Mouse (Mus musculus) heart, embryonic 12.5 days (tissue): ENCODE measurements around the gene Foxp1. TPM values are rescaled to one million over a fixed set of nuclear protein-coding genes. Genes with fewer than 3 reads are reported as not detected.
A peak's percentile ranks its signal among the peaks of the same experiment; 100 is the strongest.

Experiments
- ATAC-seq: fragments of 200-750 bp; cut with Nextera tagmentation; 2 replicates; pipeline ENCODE4 v1.8.0; 2017; ENCODE audit warnings: moderate TSS enrichment, moderate library complexity; ENCODE audit not compliant: insufficient number of reproducible peaks, low FRiP score
- H3K27ac ChIP-seq: fragments of 300-500 bp; sonication (generic); 2 replicates; pipeline ENCODE4 v1.5.1; 2016; ENCODE audit warnings: mild to moderate bottlenecking, moderate library complexity; ENCODE audit not compliant: poor library complexity, severe bottlenecking
- H3K27me3 ChIP-seq: fragments of 300-500 bp; sonication (generic); replicated peaks from 2 replicates; pipeline ENCODE4 v1.6.1; 2016; ENCODE audit warnings: mild to moderate bottlenecking, moderate library complexity
- H3K36me3 ChIP-seq: fragments of 300-500 bp; sonication (generic); 2 replicates; pipeline ENCODE4 v1.6.1; 2016; ENCODE audit warnings: mild to moderate bottlenecking, moderate library complexity
- H3K4me1 ChIP-seq: fragments of 300-500 bp; sonication (generic); replicated peaks from 2 replicates; pipeline ENCODE4 v1.6.1; 2016; ENCODE audit warnings: mild to moderate bottlenecking
- H3K4me2 ChIP-seq: fragments of 300-500 bp; sonication (generic); 2 replicates; pipeline ENCODE4 v1.6.1; 2016; ENCODE audit warnings: mild to moderate bottlenecking, moderate library complexity
- H3K4me3 ChIP-seq: fragments of 300-500 bp; sonication (generic); 2 replicates; pipeline ENCODE4 v1.5.1; 2016; ENCODE audit warnings: mild to moderate bottlenecking
- H3K9ac ChIP-seq: fragments of 300-500 bp; sonication (generic); 2 replicates; pipeline ENCODE4 v1.6.1; 2016; ENCODE audit warnings: mild to moderate bottlenecking, moderate library complexity
- H3K9me3 ChIP-seq: fragments of 300-500 bp; sonication (generic); replicated peaks from 2 replicates; pipeline ENCODE4 v1.6.1; 2016; ENCODE audit warnings: mild to moderate bottlenecking, moderate library complexity
- WGBS: fragments of 180-500 bp; shearing (Covaris S2); methylation state at CpG from one replicate; pipeline ENCODE4 v1.1.7; 2016; 5-methylcytosine and 5-hydroxymethylcytosine counted together
- polyA plus RNA-seq: library from polyadenylated mRNA; unstranded; fragments of >200 nt; fragmentation: Nextera tagmentation; extraction: Ambion mirVana; gene quantifications from 2 replicates; pipeline ENCODE4 v1.2.1, GENCODE M21; 2016

Gene Foxp1
- polyA plus RNA-seq, 1 experiment from 2014 or later = 91.1 TPM

DNA sequence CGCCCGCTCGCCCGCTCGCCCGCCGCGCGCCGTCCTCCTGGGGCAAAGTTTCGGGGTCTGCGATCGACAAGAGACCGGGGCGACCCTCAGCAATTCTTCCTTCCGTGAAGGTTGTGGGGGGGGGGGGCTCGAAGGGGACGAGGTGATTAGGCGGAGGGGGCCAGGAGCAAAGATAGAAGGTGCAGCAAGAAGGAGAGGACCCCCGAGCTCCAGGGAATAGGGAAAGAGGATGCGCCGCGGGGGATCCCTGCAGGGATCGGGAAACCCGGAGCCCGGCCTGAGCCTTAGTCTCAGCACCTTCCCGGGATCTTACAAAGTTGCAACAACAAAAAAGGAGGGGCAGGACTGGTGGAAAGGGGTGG is 1.9 kb downstream of the Foxp1 start:
- no peaks in the 10 kb centered on the region for H3K36me3 ChIP-seq
- ATAC-seq = no peak; the same call in 1 of the 2 replicates

DNA sequence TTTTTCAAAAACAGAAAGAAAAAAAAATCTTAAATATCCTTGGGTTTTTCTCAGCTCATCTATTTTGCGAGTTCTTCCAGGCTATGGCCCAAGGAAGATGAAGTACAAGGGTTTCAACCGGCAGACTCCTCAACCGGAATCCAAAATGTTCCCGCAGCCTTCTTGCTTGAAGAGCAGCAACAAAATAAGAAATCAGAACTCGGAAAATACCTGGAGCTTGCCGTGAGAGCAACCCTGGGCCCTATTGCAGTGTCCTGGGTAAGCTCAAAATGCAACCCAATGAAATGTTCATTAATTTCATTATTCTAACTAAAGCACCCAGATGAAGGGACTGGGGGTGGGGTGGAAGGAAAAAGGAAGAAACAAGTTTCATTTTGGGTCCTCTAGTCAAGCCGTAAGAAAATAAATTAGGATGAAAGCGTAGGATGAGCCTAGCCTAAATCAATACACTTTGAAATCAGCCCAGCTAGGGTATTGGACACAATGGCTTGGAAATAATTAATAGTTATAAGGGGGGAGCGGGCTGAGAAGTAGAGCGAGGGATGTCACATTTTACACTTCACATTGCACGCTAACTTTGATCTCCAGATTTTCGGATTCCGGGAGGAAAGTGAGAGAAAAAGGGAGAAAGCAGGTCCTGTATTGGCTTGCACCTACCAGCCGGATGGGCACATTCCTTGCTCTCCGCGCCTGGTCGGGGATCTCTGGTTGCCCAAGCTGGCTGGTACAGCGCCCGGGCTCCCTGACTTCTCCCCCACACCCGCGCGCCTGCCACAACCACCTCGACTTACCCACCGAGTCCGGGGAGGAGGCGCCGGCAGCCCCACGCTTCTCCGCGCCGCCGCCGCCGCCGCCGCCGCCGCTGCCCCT is 2.5 kb downstream of the Foxp1 start:
- H3K4me1 ChIP-seq = peaks cover 5% of the 10 kb centered on the region; the same call in 1 of the 2 replicates
- no peak for ATAC-seq

More for the DNA sequence above, 1.9 kb downstream of the Foxp1 start:
- Histone ChIP-seq H3K9ac (peak overlapping the region; percentile 99), H3K4me1 (peaks cover 11% of the 10 kb centered on the region; the same call in 1 of the 2 replicates), H3K27ac (peak overlapping the region; percentile 100), H3K4me2 (peak overlapping the region; percentile 84), H3K27me3 (no peaks in the 10 kb centered on the region), H3K4me3 (peak overlapping the region; percentile 90), H3K9me3 (no peaks in the 10 kb centered on the region)
- WGBS = under 1% methylated on average over 25 of the region's 27 CpGs

DNA sequence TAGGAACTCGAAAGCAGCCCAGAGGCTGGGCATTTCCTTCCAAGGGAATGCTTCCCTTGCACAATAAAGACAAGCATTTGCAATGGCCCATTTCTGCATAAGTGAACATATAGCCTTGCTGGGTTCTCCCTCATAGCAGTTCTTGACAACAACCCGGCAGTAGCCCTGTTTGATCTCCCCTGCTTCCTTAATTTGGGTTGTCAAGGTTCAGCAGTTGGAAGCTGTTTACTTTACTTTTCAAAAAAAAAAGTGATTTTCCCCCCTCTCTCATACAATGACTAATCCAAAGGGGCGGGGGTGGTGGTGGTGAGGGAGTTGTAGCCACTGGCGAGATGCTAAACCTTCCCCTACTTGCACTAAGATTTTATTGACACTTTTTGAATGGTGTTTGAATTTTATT is 3.5 kb downstream of the Foxp1 start:
- H3K27ac ChIP-seq = no peak overlapping the region
- H3K4me2 ChIP-seq = peak overlapping the region; percentile 14; the same call in 1 of the 2 replicates
- H3K27me3 ChIP-seq = no peaks in the 10 kb centered on the region
- no peaks in the 10 kb centered on the region for H3K9me3 ChIP-seq
- H3K4me1 ChIP-seq = peaks cover 5% of the 10 kb centered on the region; the same call in 1 of the 2 replicates
- H3K4me3 ChIP-seq = no peak overlapping the region; the same call in 1 of the 2 replicates
- no peak for ATAC-seq
- 55% methylated on average over 4 of the region's 4 CpGs for WGBS
- H3K36me3 ChIP-seq = no peaks in the 10 kb centered on the region
- H3K9ac ChIP-seq = no peak overlapping the region

More for the DNA sequence above, 2.5 kb downstream of the Foxp1 start:
- peak overlapping the region; percentile 90 for H3K4me3 ChIP-seq
- peak overlapping the region; percentile 100 for H3K27ac ChIP-seq
- peak overlapping the region; percentile 99 for H3K9ac ChIP-seq
- no peaks in the 10 kb centered on the region for H3K36me3 ChIP-seq
- no peaks in the 10 kb centered on the region for H3K27me3 ChIP-seq
- H3K9me3 ChIP-seq = no peaks in the 10 kb centered on the region
- 4% methylated on average over 37 of the region's 38 CpGs for WGBS
- H3K4me2 ChIP-seq = peak overlapping the region; percentile 84

DNA sequence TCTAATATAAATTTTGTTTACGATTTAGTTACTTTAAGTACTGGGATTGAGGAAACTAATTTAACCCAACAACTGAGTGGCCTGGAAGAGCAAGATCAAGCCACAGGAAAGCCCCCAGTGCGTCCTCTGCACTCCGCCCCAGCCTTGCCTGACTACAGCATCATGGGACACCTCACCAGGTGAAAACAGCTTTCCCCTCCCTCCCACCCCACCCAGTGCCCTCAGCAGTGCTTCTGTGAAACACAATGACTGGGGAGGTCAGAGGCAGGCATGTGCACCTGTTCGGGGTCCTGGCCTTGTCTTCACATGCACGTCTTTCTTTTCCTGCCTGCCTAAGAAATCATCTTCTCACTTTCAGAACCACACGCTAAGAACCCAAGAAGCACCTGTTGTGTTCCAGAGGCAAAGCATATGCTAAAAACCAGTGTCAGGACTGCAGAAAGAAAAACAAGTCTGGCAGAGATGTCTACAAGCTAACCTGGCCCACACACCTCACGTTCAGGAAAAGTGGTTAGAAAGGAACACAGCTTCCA is 6.8 kb downstream of the Foxp1 start:
- 84% methylated on average over 7 of the region's 7 CpGs for WGBS
- H3K36me3 ChIP-seq = no peaks in the 10 kb centered on the region
- H3K9me3 ChIP-seq = no peaks in the 10 kb centered on the region
- H3K27me3 ChIP-seq = no peaks in the 10 kb centered on the region
- no peak overlapping the region for H3K4me3 ChIP-seq
- H3K27ac ChIP-seq = no peak overlapping the region
- no peak overlapping the region for H3K9ac ChIP-seq
- ATAC-seq = no peak
- no peak overlapping the region for H3K4me2 ChIP-seq
- peaks cover 14% of the 10 kb centered on the region for H3K4me1 ChIP-seq

DNA sequence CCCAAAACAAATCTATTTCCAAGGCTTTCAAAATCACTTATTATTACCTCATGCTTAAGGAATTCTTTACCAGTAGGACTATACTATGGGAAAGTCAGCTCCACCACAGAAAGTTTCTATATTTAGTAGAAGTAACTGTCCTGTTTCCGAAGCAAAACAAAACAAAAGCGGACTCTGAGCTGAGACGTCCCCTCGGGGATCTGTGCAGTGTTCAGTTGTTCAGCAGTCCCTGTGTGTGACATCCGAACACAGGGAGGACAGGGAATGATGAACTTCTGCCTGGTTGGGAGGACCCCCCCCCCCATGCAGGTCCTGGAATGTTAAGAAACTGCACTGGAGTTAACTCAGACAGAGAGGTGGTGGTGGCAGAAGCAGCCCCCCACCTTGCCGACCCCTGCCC is 10.7 kb downstream of the Foxp1 start:
- Histone ChIP-seq H3K27me3 (no peaks in the 10 kb centered on the region), H3K36me3 (no peaks in the 10 kb centered on the region), H3K4me2 (peak overlapping the region; percentile 60), H3K9ac (peak overlapping the region; percentile 58), H3K4me1 (peaks cover 21% of the 10 kb centered on the region), H3K27ac (peak overlapping the region; percentile 32), H3K4me3 (peak overlapping the region; percentile 8; the same call in 1 of the 2 replicates), H3K9me3 (no peaks in the 10 kb centered on the region)
- WGBS = 21% methylated on average over 6 of the region's 6 CpGs
- ATAC-seq = 0 out of 2 replicates have a peak, but pooled peaks have one; percentile 39

DNA sequence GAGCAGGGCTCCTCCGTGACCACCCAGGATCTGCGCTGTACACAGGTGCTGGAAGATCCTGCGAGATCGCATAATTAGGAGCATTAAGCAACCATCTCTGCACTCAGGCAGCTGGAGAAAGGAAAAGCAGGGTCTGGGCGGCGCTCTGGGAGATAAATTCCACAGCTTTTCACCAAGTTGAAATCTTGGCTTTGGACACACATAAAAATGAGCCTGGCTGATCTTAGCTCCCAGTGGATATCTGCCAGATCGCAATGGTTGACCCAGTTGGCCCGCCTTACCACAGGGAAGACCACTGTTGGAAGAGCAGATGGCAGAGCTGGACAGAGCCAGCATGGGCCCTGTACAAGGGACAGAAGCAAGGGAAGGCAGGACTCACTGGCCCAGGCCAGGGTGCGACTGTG is 13.3 kb downstream of the Foxp1 start:
- 71% methylated on average over 9 of the region's 9 CpGs for WGBS
- H3K4me1 ChIP-seq = peaks cover 21% of the 10 kb centered on the region
- no peak overlapping the region for H3K4me3 ChIP-seq
- H3K36me3 ChIP-seq = peaks cover 20% of the 10 kb centered on the region
- ATAC-seq = no peak
- no peak overlapping the region for H3K27ac ChIP-seq
- no peak overlapping the region for H3K9ac ChIP-seq
- no peaks in the 10 kb centered on the region for H3K9me3 ChIP-seq
- H3K4me2 ChIP-seq = no peak overlapping the region
- no peaks in the 10 kb centered on the region for H3K27me3 ChIP-seq

DNA sequence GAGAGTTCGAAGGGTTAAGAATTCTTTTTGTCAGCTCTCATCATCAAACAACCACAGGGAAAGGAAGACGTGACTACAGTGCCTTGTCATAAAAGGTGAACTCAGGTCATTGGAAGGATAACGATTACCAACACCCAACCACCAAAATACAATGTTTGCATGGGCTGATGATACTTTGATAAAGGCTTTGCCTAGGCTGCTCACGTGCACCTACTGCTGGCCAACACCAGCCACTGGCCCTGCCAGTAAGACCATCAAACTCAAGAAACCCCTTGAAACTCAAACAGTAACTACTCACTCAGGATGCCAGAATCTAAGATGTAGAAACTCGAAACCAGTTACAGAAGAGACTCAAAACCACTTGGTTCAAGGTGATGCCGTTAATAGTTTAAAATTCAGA is 15.7 kb downstream of the Foxp1 start:
- ATAC-seq = no peak
- Histone ChIP-seq H3K9ac (no peak overlapping the region), H3K27ac (no peak overlapping the region), H3K4me2 (no peak overlapping the region), H3K4me3 (no peak overlapping the region), H3K9me3 (no peaks in the 10 kb centered on the region), H3K36me3 (peaks cover 28% of the 10 kb centered on the region), H3K4me1 (peaks cover 22% of the 10 kb centered on the region), H3K27me3 (no peaks in the 10 kb centered on the region)
- WGBS = 82% methylated on average over 6 of the region's 6 CpGs

DNA sequence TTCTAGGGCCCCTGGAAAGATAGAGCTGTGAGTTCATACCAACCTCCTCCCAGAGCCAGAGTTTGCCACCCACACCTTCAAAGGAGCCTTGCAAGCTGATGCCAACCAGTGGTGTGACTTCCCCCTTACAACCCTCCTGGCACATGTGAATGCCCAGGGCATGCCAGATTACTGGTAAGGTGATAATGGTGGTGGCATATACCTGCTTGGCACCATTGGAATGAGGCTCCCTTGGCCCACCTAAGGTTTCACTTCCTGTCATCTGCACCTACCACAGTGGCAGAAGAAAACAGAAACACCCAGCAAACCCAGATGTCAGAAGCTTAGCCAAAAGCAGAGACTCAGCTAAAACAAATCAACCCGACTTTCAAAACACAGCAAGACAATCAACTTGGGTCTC is 18.8 kb downstream of the Foxp1 start:
- 96% methylated on average over 1 of the region's 1 CpGs for WGBS
- H3K27me3 ChIP-seq = no peaks in the 10 kb centered on the region
- no peak overlapping the region for H3K9ac ChIP-seq
- peaks cover 8% of the 10 kb centered on the region for H3K4me1 ChIP-seq
- ATAC-seq = no peak
- no peak overlapping the region for H3K27ac ChIP-seq
- H3K36me3 ChIP-seq = peaks cover 28% of the 10 kb centered on the region
- H3K9me3 ChIP-seq = no peaks in the 10 kb centered on the region
- H3K4me2 ChIP-seq = no peak overlapping the region
- no peak overlapping the region for H3K4me3 ChIP-seq

DNA sequence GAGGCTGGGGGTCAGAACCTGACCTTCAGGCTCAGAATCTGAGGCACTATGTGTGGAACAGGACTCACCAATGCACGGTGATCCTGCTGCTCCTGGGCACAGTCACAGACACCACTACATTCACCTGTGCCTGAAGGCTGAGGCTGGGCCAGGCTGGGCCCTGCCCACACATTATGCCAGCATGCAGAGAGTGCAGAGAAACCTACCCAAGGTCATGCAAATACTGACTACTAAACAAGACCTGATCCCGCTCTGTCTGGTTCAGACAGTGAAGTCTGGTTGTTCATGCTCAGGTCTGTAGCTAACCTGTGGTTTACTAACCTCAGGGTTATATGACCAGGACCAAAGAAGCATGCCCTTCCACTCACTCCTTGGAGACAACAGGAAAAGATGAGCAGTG is 19.8 kb downstream of the Foxp1 start:
- H3K27me3 ChIP-seq = no peaks in the 10 kb centered on the region
- H3K27ac ChIP-seq = no peak overlapping the region
- H3K36me3 ChIP-seq = peaks cover 28% of the 10 kb centered on the region
- ATAC-seq = no peak
- H3K4me3 ChIP-seq = no peak overlapping the region
- 82% methylated on average over 2 of the region's 2 CpGs for WGBS
- H3K9ac ChIP-seq = no peak overlapping the region
- H3K4me1 ChIP-seq = peaks cover 8% of the 10 kb centered on the region
- H3K4me2 ChIP-seq = no peak overlapping the region
- no peaks in the 10 kb centered on the region for H3K9me3 ChIP-seq

DNA sequence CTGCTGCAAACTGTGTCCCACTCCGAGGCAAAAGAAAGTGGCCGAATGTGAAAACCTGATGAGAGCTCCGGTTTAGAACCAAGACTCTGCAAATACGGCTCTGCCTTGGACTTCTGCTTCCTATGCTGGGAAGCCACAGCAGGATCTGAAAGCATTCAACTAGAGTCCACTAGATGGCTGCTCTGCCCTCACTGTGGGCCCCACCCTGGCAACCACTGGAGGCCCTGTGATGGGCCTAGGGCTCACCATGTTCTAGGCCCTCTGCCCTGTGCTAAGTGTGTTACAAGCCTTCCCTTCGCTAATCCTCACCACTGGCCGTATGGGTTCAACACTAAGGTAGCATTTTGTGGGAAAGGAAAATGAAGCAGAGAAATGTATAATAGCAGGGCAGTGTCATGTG is 20.2 kb downstream of the Foxp1 start:
- no peak overlapping the region for H3K9ac ChIP-seq
- no peak overlapping the region for H3K4me2 ChIP-seq
- no peaks in the 10 kb centered on the region for H3K27me3 ChIP-seq
- H3K27ac ChIP-seq = no peak overlapping the region
- no peak overlapping the region for H3K4me3 ChIP-seq
- H3K36me3 ChIP-seq = peaks cover 28% of the 10 kb centered on the region
- no peaks in the 10 kb centered on the region for H3K9me3 ChIP-seq
- H3K4me1 ChIP-seq = peaks cover 8% of the 10 kb centered on the region
- 80% methylated on average over 6 of the region's 6 CpGs for WGBS
- no peak for ATAC-seq

DNA sequence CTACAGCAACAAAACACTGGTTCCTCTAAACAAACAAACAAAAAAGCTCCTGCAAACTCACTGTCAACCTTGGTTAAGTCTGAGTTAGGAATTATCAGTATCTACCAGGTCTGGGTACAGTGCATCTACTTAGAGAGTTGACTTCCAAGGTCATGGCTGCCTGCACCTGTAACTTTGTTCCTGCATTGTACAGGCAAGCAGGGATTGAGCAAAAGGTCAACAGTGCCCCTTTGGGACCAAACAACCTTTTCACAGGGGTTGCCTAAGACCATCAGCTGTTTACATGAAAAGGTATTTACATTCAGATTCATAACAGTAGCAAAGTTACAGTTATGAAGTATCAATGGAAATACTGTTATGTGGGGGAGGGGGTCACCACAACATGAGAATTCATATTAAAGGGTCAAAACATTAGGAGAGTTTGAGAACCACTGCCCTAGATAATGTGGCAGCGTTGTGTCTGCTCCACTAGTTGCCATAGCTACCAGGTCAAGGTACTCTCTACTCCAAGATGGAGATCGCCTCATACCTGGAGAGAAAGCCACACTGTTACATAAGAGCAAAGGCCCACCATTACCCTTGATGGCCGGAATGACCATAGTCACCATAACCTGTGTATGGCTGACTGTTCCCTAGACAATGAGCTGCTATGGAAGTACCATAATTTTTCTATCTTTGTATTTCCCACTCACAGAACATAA is 21.8 kb downstream of the Foxp1 start:
- H3K27me3 ChIP-seq = no peaks in the 10 kb centered on the region
- no peak overlapping the region for H3K4me3 ChIP-seq
- 86% methylated on average over 3 of the region's 3 CpGs for WGBS
- H3K4me2 ChIP-seq = no peak overlapping the region
- no peaks in the 10 kb centered on the region for H3K9me3 ChIP-seq
- H3K27ac ChIP-seq = no peak overlapping the region
- H3K4me1 ChIP-seq = peaks cover 21% of the 10 kb centered on the region
- peaks cover 19% of the 10 kb centered on the region for H3K36me3 ChIP-seq
- H3K9ac ChIP-seq = no peak overlapping the region
- no peak for ATAC-seq
